Mouse (Mus musculus) neural tube, embryonic 15.5 days (tissue): ENCODE measurements around the gene Nfkbil1. TPM values are rescaled to one million over a fixed set of nuclear protein-coding genes. Genes with fewer than 3 reads are reported as not detected.
A peak's percentile ranks its signal among the peaks of the same experiment; 100 is the strongest.

Experiments used
- ATAC-seq: fragments of 200-750 bp; cut with Nextera tagmentation; 2 replicates; pipeline ENCODE4 v1.8.0; 2017; ENCODE audit warnings: mild to moderate bottlenecking, moderate TSS enrichment, moderate library complexity; ENCODE audit not compliant: low FRiP score
- H3K27ac ChIP-seq: fragments of 300-500 bp; sonication (generic); replicated peaks from 2 replicates; pipeline ENCODE4 v1.5.1; 2015; ENCODE audit warnings: mild to moderate bottlenecking, inconsistent platforms
- H3K27me3 ChIP-seq: fragments of 300-500 bp; sonication (generic); replicated peaks from 2 replicates; pipeline ENCODE4 v1.6.1; 2015; ENCODE audit warnings: inconsistent platforms
- H3K36me3 ChIP-seq: fragments of 300-500 bp; sonication (generic); 2 replicates; pipeline ENCODE4 v1.6.1; 2015; ENCODE audit warnings: inconsistent platforms
- H3K4me1 ChIP-seq: fragments of 300-500 bp; sonication (generic); 2 replicates; pipeline ENCODE4 v1.6.1; 2015; ENCODE audit warnings: inconsistent platforms
- H3K4me2 ChIP-seq: fragments of 300-500 bp; sonication (generic); 2 replicates; pipeline ENCODE4 v1.6.1; 2015; ENCODE audit warnings: inconsistent platforms, mild to moderate bottlenecking, moderate library complexity
- H3K4me3 ChIP-seq: fragments of 300-500 bp; sonication (generic); replicated peaks from 2 replicates; pipeline ENCODE4 v1.5.1; 2015; ENCODE audit warnings: mild to moderate bottlenecking, inconsistent platforms
- H3K9ac ChIP-seq: fragments of 300-500 bp; sonication (generic); replicated peaks from 2 replicates; pipeline ENCODE4 v1.6.1; 2015; ENCODE audit warnings: mild to moderate bottlenecking, inconsistent platforms
- H3K9me3 ChIP-seq: fragments of 300-500 bp; sonication (generic); replicated peaks from 2 replicates; pipeline ENCODE4 v1.6.1; 2016; ENCODE audit warnings: inconsistent platforms
- WGBS: fragments of 180-500 bp; shearing (Covaris S2); methylation state at CpG from one replicate; pipeline ENCODE4 v1.1.7; 2015; ENCODE audit warnings: mixed read lengths; 5-methylcytosine and 5-hydroxymethylcytosine counted together
- polyA plus RNA-seq: library from polyadenylated mRNA; unstranded; fragments of >200 nt; fragmentation: Nextera tagmentation; extraction: Ambion mirVana; gene quantifications from 2 replicates; pipeline ENCODE4 v1.2.1, GENCODE M21; 2015

The Nfkbil1 gene
- polyA plus RNA-seq, 1 experiment from 2014 or later = 11.2 TPM

- 88% methylated on average over 32 of the region's 32 CpGs for WGBS
- no peak overlapping the region for H3K9ac ChIP-seq
- peaks cover 4% of the 10 kb centered on the region; the same call in 1 of the 2 replicates for H3K4me1 ChIP-seq
- H3K4me3 ChIP-seq = no peak overlapping the region
- ATAC-seq = no peak
- H3K27me3 ChIP-seq = no peaks in the 10 kb centered on the region
- no peak overlapping the region for H3K27ac ChIP-seq
- H3K4me2 ChIP-seq = no peak overlapping the region
- peaks cover 60% of the 10 kb centered on the region for H3K36me3 ChIP-seq
- no peaks in the 10 kb centered on the region for H3K9me3 ChIP-seq
Measured at GRCm38 (mm10) chr17:35253293-35254093, 17.9 kb upstream of the Nfkbil1 start.

- Histone ChIP-seq H3K9ac (no peak overlapping the region), H3K4me3 (no peak overlapping the region), H3K27ac (no peak overlapping the region), H3K9me3 (no peaks in the 10 kb centered on the region), H3K27me3 (no peaks in the 10 kb centered on the region), H3K36me3 (peaks cover 66% of the 10 kb centered on the region), H3K4me1 (peaks cover under 1% of the 10 kb centered on the region), H3K4me2 (no peak overlapping the region)
- 87% methylated on average over 18 of the region's 18 CpGs for WGBS
- ATAC-seq = no peak
Measured at GRCm38 (mm10) chr17:35252619-35253292, 17.2 kb upstream of the Nfkbil1 start.

GRCm38 (mm10) chr17:35251981-35252380, 16.4 kb upstream of the Nfkbil1 start:
- Histone ChIP-seq H3K27me3 (no peaks in the 10 kb centered on the region), H3K36me3 (peaks cover 74% of the 10 kb centered on the region), H3K4me2 (no peak overlapping the region), H3K27ac (no peak overlapping the region), H3K9ac (no peak overlapping the region), H3K9me3 (no peaks in the 10 kb centered on the region), H3K4me1 (peaks cover 8% of the 10 kb centered on the region), H3K4me3 (no peak overlapping the region)
- WGBS = 85% methylated on average over 5 of the region's 5 CpGs
- no peak for ATAC-seq

GRCm38 (mm10) chr17:35251162-35251719, 15.6 kb upstream of the Nfkbil1 start:
- WGBS = 85% methylated on average over 15 of the region's 15 CpGs
- peaks cover 14% of the 10 kb centered on the region for H3K4me1 ChIP-seq
- no peak overlapping the region for H3K27ac ChIP-seq
- H3K36me3 ChIP-seq = peaks cover 81% of the 10 kb centered on the region
- no peaks in the 10 kb centered on the region for H3K9me3 ChIP-seq
- H3K9ac ChIP-seq = no peak overlapping the region
- ATAC-seq = no peak
- no peak overlapping the region for H3K4me3 ChIP-seq
- no peak overlapping the region for H3K4me2 ChIP-seq
- H3K27me3 ChIP-seq = no peaks in the 10 kb centered on the region

GRCm38 (mm10) chr17:35250348-35251120, 14.9 kb upstream of the Nfkbil1 start:
- Histone ChIP-seq H3K4me3 (no peak overlapping the region), H3K9me3 (no peaks in the 10 kb centered on the region), H3K4me1 (peaks cover 21% of the 10 kb centered on the region), H3K27ac (no peak overlapping the region), H3K27me3 (no peaks in the 10 kb centered on the region), H3K9ac (no peak overlapping the region), H3K36me3 (peaks cover 88% of the 10 kb centered on the region), H3K4me2 (no peak overlapping the region)
- 93% methylated on average over 3 of the region's 3 CpGs for WGBS
- no peak for ATAC-seq

GRCm38 (mm10) chr17:35249451-35250197, 14.0 kb upstream of the Nfkbil1 start:
- no peak overlapping the region for H3K27ac ChIP-seq
- ATAC-seq = no peak
- no peaks in the 10 kb centered on the region for H3K27me3 ChIP-seq
- WGBS = 86% methylated on average over 19 of the region's 19 CpGs
- peaks cover 30% of the 10 kb centered on the region for H3K4me1 ChIP-seq
- H3K4me2 ChIP-seq = no peak overlapping the region
- H3K36me3 ChIP-seq = peaks cover 98% of the 10 kb centered on the region
- no peaks in the 10 kb centered on the region for H3K9me3 ChIP-seq
- no peak overlapping the region for H3K4me3 ChIP-seq
- no peak overlapping the region for H3K9ac ChIP-seq

GRCm38 (mm10) chr17:35248986-35249385, 13.4 kb upstream of the Nfkbil1 start:
- H3K36me3 ChIP-seq = peaks cover 98% of the 10 kb centered on the region
- no peak overlapping the region for H3K27ac ChIP-seq
- no peaks in the 10 kb centered on the region for H3K27me3 ChIP-seq
- H3K9me3 ChIP-seq = no peaks in the 10 kb centered on the region
- WGBS = 91% methylated on average over 14 of the region's 14 CpGs
- H3K4me2 ChIP-seq = no peak overlapping the region
- ATAC-seq = no peak
- peaks cover 37% of the 10 kb centered on the region for H3K4me1 ChIP-seq
- H3K9ac ChIP-seq = no peak overlapping the region
- H3K4me3 ChIP-seq = no peak overlapping the region

- Histone ChIP-seq H3K4me2 (no peak overlapping the region), H3K27me3 (no peaks in the 10 kb centered on the region), H3K9ac (no peak overlapping the region), H3K9me3 (no peaks in the 10 kb centered on the region), H3K27ac (no peak overlapping the region), H3K4me3 (no peak overlapping the region), H3K36me3 (peaks cover 84% of the 10 kb centered on the region), H3K4me1 (peaks cover 47% of the 10 kb centered on the region)
- 74% methylated on average over 7 of the region's 7 CpGs for WGBS
- ATAC-seq = no peak
Measured at GRCm38 (mm10) chr17:35247144-35247543, 11.6 kb upstream of the Nfkbil1 start.

- Histone ChIP-seq H3K27ac (no peak overlapping the region), H3K27me3 (no peaks in the 10 kb centered on the region), H3K4me3 (no peak overlapping the region), H3K9ac (0 out of 2 replicates have a peak overlapping the region, but pooled peaks have one; percentile 8), H3K36me3 (peaks cover 75% of the 10 kb centered on the region), H3K4me2 (peak overlapping the region; percentile 91), H3K9me3 (no peaks in the 10 kb centered on the region), H3K4me1 (peaks cover 47% of the 10 kb centered on the region)
- WGBS = 82% methylated on average over 15 of the region's 15 CpGs
- ATAC-seq = no peak
Measured at GRCm38 (mm10) chr17:35245731-35246623, 10.4 kb upstream of the Nfkbil1 start.

- 78% methylated on average over 2 of the region's 2 CpGs for WGBS
- Histone ChIP-seq H3K27me3 (no peaks in the 10 kb centered on the region), H3K27ac (no peak overlapping the region), H3K9me3 (no peaks in the 10 kb centered on the region), H3K4me3 (peak overlapping the region; percentile 58), H3K36me3 (peaks cover 65% of the 10 kb centered on the region), H3K4me1 (peaks cover 57% of the 10 kb centered on the region), H3K4me2 (peak overlapping the region; percentile 91), H3K9ac (0 out of 2 replicates have a peak overlapping the region, but pooled peaks have one; percentile 8)
- ATAC-seq = no peak
Measured at GRCm38 (mm10) chr17:35244999-35245398, 9.4 kb upstream of the Nfkbil1 start.
